Mouse (Mus musculus) G1E (cell line): ENCODE results near the gene BC107364.

Source experiments
- CTCF ChIP-seq: IDR thresholded peaks from 2 replicates; pipeline ENCODE4 v1.5.1; 2012; ENCODE audit warnings: low read depth, low read length, inconsistent platforms, mixed read lengths
- GATA1 ChIP-seq: IDR thresholded peaks from 2 replicates; pipeline ENCODE4 v1.6.1; 2012; ENCODE audit warnings: borderline replicate concordance, low read length, inconsistent platforms, mixed read lengths
- GATA2 ChIP-seq: IDR thresholded peaks from 2 replicates; pipeline ENCODE4 v1.6.1; 2012; ENCODE audit warnings: low read depth, low read length, inconsistent platforms, borderline replicate concordance

GRCm38 (mm10) chr3:96482451-96482850, 30.3 kb upstream of the BC107364 start:
- TF ChIP-seq CTCF (no peak), GATA2 (no peak), GATA1 (no peak)
